Mouse (Mus musculus) megakaryocyte progenitor cell, adult 5-6 weeks (primary cell): ENCODE results near the gene Gnb5. TPM values are rescaled to one million over a fixed set of nuclear protein-coding genes. Genes with fewer than 3 reads are reported as not detected.

ENCODE experiments used
- ATAC-seq: replicated peaks from 2 replicates; pipeline ENCODE4 v1.8.0; 2016; ENCODE audit warnings: mild to moderate bottlenecking, moderate TSS enrichment, inconsistent platforms; ENCODE audit not compliant: poor library complexity
- total RNA-seq, 2 experiments: library from RNA; stranded (forward) in 1 of 2; stranded (reverse) in 1 of 2; fragments of 157-497, 149-512 nt in 1 of 2; fragments of 200-1000 nt in 1 of 2; gene quantifications; 2 replicates each; pipeline versions ENCODE4 v1.2.3 to v1.2.4; 2015 to 2017

Gnb5 gene
- total RNA-seq, 2 experiments from 2014 or later = 0.67 to 1.00 TPM

- no peak for ATAC-seq
These were observed 1.8 kb upstream of the Gnb5 start for GRCm38 (mm10) chr9:75304286-75304685.

- ATAC-seq = no peak
These were observed 927 bp downstream of the Gnb5 start for GRCm38 (mm10) chr9:75307015-75307414.

GRCm38 (mm10) chr9:75308621-75309020 is 2.5 kb downstream of the Gnb5 start:
- no peak for ATAC-seq

- ATAC-seq = peak; percentile 66
These were observed 5.9 kb downstream of the Gnb5 start for GRCm38 (mm10) chr9:75312008-75312407.

- ATAC-seq = no peak
These were observed 7.2 kb downstream of the Gnb5 start for GRCm38 (mm10) chr9:75313138-75313831.

GRCm38 (mm10) chr9:75313832-75314516 is 7.9 kb downstream of the Gnb5 start:
- ATAC-seq = peak; percentile 81

- peak; percentile 1; the same call in 1 of the 2 replicates for ATAC-seq
These were observed 8.5 kb downstream of the Gnb5 start for GRCm38 (mm10) chr9:75314517-75315105.

- no peak for ATAC-seq
These were observed 9.2 kb downstream of the Gnb5 start for GRCm38 (mm10) chr9:75315238-75315637.

- no peak for ATAC-seq
These were observed 10.7 kb downstream of the Gnb5 start for GRCm38 (mm10) chr9:75316771-75317170.

- ATAC-seq = no peak
These were observed 12.1 kb downstream of the Gnb5 start for GRCm38 (mm10) chr9:75318196-75318595.

GRCm38 (mm10) chr9:75319365-75319764 is 13.3 kb downstream of the Gnb5 start:
- ATAC-seq = no peak

GRCm38 (mm10) chr9:75322099-75322885 is 16.2 kb downstream of the Gnb5 start:
- ATAC-seq = no peak

- no peak for ATAC-seq
These were observed 22.0 kb downstream of the Gnb5 start for GRCm38 (mm10) chr9:75328047-75328446.

- ATAC-seq = no peak
These were observed 24.7 kb downstream of the Gnb5 start for GRCm38 (mm10) chr9:75330821-75331220.

- ATAC-seq = no peak
These were observed 28.4 kb downstream of the Gnb5 start for GRCm38 (mm10) chr9:75334440-75334839.

GRCm38 (mm10) chr9:75338016-75338415 is 31.9 kb downstream of the Gnb5 start:
- no peak for ATAC-seq

GRCm38 (mm10) chr9:75342433-75342832 is 36.3 kb downstream of the Gnb5 start:
- ATAC-seq = peak; percentile 96

- no peak for ATAC-seq
These were observed 41.4 kb downstream of the Gnb5 start, which contains the start of gene Bcl2l10 for GRCm38 (mm10) chr9:75347458-75347857. TSS of gene Bcl2l10 (plus strand) at chr9:75347758.

- ATAC-seq = no peak
These were observed 42.0 kb downstream of the Gnb5 start for GRCm38 (mm10) chr9:75348066-75348465.

GRCm38 (mm10) chr9:75348641-75349040 is 42.6 kb downstream of the Gnb5 start:
- no peak for ATAC-seq

GRCm38 (mm10) chr9:75353094-75353493 is 47.0 kb downstream of the Gnb5 start:
- ATAC-seq = no peak
